Mouse (Mus musculus) heart, postnatal 25 days (tissue): Measurements from ENCODE around the gene Atf1. TPM values are rescaled to one million over a fixed set of nuclear protein-coding genes. Genes with fewer than 3 reads are reported as not detected.
"Not testable (repeated sequence)": the region's sequence is repeated elsewhere in the genome, so short reads cannot be mapped to it uniquely, and the experiment has no call there.

Experiments used
- DNase-seq: peaks from one replicate; pipeline ENCODE4 v3.0.0; 2022; ENCODE audit warnings: low spot score
- intact Hi-C: fragments of 180-260 bp; cut with DNase I; formaldehyde crosslinking; loops from one replicate; pipeline ENCODE4 v1.15.1; 2025
- total RNA-seq, 2 experiments: library from RNA; stranded (reverse); gene quantifications; 2 replicates each; pipeline ENCODE4 v1.2.3; 2021

Atf1 gene
- total RNA-seq, 2 experiments from 2014 or later = 46.0 to 51.8 TPM

DNA sequence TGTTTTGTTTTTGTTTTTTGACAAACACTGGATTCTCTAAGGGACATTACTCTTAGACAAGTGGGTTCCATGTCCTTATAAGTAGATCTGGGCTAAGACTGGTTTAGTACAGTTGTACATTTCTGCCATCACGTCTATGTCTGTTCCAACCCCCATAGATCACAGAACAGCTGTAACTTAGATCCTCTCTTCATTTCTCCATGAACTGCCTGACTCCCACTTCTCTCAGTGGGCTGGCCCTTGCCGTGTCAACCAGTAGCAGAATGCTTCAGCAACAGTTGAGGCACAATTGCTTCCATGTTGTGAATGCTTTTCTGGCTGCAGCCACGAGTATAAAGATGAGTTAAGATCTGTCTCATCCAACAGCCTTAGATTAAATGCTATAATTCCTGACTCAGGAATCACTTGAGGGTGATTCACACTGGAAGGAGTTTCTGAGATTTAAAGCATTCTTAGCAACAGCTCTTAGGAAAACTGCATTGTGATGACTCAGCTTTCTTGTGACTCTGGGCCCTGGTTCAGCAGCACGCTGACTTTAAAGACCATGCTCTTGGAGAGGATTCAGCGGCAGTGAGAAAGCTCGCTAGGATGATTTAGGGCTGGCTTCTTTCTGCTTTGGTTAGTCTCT, 23.6 kb downstream of the Atf1 start:
- no peak for DNase-seq
- intact Hi-C loops = no loop called here

DNA sequence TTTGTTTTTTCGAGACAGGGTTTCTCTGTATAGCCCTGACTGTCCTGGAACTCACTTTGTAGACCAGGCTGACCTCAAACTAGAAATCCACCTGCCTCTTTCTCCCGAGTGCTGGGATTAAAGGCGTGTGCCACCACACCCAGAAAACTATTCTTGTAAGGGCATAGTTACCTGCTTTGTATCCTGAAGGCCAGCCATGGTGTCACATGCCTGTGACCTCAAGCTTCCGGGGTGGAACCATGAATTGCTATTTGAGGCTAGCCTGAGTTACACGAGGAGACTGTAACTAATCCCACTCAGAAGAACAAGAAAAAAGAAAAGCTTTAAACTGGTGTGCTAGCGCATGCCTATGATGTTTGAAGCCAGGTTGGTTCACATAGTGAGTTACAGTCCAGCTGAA, 28.8 kb downstream of the Atf1 start:
- DNase-seq = no peak
- intact Hi-C loops = no loop called here

DNA sequence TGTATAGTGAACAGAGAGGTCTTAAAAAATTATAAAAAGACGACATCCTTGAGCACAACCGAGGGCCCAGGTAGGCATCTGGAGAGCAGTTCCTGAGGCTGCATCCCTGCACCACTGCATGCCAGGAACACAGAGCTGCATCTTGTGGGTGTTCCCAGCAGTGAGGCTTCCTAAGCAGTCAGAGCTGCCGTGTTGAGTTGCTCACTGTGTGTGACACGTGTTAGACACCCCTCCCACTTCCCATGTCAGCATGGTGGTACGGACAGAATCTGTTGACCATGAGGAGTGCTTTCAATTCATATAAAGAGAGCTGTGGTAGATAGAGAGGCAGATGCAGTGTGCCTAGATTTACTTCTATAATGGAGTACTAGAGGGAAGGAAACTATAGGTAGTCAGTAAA, 29.7 kb downstream of the Atf1 start:
- intact Hi-C loops = no loop called here
- no peak for DNase-seq

DNA sequence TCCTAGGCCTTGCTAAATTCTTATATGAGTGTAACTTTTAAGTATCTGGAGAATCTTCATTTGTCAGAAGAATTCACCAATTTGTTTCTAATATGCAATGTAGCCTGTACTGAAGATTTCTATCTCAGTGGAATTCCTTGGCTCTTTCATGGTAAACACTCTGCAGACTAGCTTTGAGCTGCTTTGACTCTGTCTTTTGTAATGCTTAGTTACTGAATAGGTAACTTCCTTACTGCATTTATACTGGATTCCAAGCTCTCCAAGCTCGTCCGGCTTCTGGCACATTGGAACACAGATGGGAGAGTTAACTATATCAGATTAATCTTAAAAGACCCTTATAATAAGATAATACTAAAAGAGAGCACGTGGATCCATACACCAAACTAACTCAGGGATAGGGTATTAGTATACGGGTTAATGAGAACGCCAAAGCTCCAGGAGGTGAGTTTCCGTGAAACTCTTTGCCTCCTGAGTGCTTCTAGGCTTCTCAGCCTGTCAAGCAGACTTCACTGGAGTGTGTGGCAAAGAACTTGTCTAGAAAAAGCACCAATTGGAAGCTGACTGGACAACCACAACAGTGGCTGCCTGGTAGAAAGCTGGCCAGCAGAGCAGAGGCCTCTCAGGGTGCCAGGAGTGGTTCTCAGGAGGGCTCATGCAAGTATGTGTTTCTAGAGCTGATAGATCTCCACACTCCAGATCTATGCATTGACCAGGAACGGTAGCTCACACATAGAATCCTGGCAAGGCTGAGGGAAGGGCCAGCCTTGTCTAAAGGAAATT, 31.2 kb downstream of the Atf1 start:
- intact Hi-C loops = no loop called here
- no peak for DNase-seq

DNA sequence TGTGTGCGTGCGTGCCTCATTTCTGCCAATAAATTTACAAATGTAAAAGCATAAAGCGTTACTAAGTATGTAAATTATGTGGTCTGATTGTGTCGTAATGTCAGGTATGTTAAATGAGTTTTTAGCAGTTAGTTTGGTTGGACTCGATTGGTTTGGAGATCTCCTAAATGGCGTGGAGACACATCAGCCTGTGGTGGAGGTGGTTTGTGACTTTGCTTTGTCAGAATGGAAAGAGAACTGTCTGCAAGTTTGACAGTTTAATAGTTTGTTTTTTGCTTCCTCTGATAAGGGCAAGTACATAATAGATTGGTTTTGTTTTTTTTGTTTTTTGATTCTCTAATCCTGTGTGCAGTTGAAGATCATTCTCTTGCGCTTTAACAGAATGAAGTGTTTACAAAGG, 32.7 kb downstream of the Atf1 start:
- DNase-seq = not testable (repeated sequence)
- intact Hi-C loops = loop anchor here (5.0 kb wide), 1 partner anchor 197 kb away; no protein-coding TSS in a partner anchor

DNA sequence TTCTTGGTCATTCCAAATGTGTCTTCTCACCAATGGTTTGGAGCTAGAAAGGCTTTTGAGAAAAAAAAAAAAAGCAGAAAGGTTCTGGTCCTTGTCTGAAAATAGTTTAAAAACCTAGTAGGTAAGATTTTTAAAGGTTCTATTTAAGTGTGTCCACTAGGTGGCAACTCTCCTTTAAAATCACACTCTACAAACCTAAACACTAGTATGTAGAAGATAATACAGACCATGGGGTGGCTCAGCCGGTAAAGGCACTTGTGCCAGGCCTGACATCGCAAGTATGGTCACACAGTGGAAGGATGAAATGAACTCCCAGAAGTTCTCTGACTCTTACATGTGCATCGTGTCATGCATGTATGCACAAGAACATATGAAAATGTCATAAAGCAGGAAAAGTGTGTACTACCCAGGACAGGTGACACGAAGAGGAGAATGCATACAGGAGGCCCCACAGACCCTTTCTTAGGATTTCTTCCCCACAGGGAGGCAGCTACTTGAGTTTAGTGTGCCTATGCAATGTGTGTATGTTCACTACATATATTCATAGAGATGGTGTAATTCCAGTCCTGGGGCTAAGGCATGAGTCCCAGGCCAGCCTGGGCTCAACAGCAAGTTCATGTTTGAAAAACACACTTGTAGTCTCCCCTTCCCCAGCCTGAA, 35.8 kb downstream of the Atf1 start:
- intact Hi-C loops = loop anchor here (2.0 to 5.0 kb wide), 2 partner anchors 111 to 194 kb away; no protein-coding TSS in a partner anchor
- no peak for DNase-seq

DNA sequence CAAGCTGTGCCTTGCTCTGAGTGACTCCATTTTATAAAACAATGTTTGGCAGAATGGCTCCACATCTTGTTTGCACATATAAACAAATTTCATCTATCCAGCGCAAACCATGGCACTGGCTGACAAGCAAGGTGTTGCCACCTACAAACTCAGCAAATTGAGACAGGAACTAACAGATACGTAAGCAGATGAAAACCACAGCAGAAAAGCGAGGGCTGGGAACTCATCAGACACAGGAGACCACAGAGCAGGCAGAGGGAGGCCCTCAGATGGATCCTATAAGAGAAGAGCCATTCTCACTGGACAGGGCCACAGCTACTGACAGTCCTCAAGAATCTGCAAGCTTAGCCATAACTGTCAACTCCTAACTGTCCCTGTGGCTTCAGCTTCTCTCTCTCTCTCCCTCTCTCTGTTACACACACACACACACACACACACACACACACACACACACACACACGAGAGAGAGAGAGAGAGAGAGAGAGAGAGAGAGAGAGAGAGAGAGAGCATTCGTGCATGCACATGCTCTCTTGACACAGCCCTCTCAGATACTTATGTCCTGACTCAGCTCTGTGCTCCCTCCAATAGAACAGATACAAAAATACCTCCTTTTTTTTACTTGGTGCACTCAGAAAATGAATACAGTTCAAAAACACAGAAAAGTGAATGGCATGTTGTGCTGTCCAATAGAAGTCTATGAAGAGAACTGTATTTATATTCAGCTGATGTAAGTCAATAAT, 38.1 kb downstream of the Atf1 start:
- intact Hi-C loops = loop anchor here (5.0 kb wide), 1 partner anchor 57 kb away; no protein-coding TSS in a partner anchor

DNA sequence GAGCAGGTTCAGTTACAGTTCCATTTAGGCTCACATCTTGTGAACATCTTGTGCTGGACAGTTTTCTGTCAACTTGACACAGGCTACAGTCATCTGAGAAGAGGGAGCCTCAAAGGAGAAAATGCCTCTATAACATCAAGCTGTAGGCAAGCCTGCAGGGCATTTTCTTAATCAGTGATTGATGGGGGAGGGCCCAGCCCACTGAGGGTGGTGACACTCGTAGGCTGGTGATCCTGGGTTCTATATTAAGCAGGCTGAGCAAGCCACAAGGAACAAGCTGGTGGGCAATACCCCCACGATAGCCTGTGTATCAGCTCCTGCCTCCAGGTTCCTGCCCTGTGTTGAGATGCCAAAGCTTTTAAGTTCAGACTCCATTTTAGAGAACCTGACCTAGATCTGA, 41.3 kb downstream of the Atf1 start:
- no peak for DNase-seq
- intact Hi-C loops = loop anchor here (5.0 kb wide), 1 partner anchor 53 kb away; no protein-coding TSS in a partner anchor

More for the DNA sequence above, 38.1 kb downstream of the Atf1 start:
- no peak for DNase-seq

DNA sequence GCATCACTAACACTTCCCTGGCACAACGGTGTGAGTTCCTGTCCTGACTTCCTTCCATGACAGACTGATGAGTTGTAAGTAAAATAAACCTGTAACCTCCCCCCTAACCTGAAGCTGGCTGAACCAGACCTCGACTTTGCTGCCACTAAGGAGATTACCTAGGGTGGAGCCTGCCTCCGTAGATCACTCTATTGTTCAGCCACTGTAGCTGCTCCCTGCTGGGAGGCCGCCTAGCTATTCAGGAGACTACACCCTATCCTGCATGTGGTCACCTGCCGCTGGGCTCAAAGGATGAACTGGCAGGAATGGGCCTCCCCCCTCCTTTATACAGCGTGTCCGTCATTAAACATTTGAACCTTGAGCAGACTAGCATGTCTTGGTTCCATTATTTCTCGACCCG, 42.2 kb downstream of the Atf1 start:
- DNase-seq = no peak
- intact Hi-C loops = loop anchor here (5.0 kb wide), 1 partner anchor 53 kb away; no protein-coding TSS in a partner anchor

DNA sequence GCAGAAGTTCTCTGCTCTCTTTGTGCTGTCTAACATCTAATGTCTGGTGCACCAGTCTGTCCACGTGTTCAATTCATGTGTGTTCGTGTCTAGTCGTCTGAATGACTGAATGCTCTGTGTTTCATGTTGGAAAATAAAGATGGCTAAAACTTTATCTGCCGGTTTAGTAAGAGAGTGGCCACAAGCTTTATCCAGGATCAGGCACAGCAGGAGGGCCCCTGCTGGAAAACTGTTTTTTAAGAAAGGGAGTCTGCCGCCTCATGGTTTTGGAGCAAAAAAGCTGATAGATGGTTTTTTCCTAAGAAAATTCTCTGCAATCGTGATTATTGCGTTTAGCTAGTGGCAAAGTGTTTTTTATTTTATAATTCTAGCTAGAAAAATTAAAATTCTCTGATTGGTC, 43.0 kb downstream of the Atf1 start:
- intact Hi-C loops, DNase-seq: not testable (repeated sequence)

DNA sequence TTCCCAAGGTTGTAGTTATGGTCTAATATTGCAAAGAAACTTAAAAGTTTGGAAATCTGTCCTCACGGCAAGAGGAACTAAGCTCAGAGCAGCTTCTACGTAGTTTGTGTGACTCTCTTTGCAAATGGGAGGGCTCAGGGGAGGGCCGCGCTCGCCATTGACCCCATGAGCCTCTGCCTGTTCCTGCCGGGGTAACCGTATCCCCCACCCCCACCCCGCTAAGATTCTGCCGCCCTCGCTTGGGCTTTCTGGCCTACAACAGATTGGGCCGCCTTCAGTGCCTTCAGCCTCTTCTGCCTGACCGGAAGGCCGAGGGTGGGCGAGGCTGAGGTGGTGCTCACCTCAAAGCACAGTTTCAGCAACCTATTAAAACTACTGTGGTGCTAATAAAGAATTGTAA, 43.8 kb downstream of the Atf1 start:
- intact Hi-C loops = no loop called here
- no peak for DNase-seq

DNA sequence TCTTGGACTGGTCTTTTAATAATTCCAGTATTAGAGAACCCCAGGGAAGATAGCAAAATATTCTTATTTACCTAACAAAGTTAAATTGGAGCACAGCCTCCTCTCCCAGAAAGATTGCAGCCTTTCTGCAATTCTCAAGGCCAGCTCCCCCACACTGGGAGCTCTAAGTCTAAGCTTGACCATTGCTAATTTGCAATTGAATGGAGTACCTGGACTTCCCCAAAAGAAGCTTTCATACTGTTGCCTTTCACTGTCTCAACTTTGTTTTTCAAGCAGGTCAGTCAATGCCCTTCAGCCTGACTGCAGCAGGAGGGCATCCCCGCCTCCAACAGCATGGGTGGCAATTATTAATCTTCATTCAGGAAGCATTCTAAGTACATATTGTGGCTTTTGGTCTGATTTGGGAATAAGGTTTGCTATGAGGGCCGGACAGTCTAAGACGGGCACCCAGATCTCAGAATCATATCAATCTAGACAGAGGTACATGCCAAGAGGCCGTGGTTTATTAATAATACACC, 46.2 kb downstream of the Atf1 start:
- DNase-seq, intact Hi-C loops: not testable (repeated sequence)

DNA sequence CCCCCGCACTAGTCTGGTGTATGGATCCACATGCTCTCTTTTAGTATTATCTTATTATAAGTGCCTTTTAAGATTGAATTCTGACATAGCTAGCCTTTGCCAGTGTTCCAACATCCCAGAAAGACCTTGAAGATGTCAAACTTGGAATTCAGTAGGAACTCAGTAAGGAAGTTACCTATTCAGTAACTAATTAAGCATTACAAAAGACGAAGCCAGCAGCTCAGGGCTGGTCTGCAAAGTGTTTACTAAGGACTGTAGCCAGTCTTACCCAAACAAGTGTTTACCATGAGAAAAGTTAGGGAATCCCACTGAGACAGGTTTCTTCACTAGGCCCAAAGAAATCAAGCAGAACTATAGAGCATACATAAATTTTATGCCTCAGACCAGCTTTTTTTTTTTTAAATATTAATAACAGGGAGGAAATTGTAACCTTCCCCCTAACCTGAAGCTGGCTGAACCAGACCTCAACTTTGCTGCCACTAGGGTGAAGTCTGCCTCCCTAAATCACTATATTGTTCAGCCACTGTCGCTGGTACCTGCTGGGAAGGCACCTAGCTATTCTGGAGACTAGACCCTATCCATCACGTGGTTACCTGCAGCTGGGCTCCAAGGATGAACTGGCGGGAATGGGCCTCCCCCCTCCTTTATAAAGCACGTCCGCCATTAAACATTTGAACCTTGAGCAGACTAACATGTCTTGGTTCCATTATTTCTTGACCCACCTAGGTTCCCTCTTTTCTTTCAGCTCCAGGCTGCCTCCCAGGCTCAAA, 47.4 kb downstream of the Atf1 start:
- no peak for DNase-seq
- intact Hi-C loops = no loop called here

DNA sequence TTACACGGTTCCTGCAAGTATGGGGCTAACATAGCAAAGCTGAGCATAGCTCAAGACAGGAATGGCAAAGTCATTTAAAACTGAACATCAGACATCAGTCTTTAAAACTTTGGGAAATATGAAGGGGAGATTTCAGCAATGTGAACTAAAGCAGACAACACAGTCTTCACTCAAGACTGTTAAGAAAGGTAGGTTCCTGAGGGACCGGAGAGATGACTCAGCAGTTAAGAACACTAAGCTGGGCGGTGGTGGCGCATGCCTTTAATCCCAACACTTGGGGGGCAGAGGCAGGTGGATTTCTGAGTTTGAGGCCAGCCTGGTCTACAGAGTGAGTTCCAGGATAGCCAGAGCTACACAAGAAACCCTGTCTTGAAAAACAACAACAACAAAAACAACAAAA, 48.8 kb downstream of the Atf1 start:
- DNase-seq = no peak
- intact Hi-C loops = no loop called here

DNA sequence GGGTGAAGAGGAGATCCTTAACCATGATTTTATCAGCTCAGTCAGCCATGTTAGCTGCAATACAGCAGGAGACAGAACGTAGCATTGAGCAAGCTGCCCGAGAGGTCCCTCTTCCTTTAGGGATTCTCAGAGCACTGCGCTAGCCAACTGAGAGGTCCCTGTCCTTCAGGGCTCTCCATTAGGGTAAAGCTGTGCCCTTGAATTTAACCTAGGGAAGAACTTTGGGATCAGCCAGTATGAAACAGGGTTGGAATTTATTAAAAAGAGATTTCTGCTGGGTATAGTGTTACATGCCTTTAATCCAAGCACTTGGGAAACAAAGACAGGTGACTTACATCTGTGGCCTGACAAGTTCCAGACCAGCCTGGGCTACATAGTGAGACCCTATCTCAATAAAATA, 50.0 kb downstream of the Atf1 start:
- intact Hi-C loops = no loop called here
- no peak for DNase-seq

DNA sequence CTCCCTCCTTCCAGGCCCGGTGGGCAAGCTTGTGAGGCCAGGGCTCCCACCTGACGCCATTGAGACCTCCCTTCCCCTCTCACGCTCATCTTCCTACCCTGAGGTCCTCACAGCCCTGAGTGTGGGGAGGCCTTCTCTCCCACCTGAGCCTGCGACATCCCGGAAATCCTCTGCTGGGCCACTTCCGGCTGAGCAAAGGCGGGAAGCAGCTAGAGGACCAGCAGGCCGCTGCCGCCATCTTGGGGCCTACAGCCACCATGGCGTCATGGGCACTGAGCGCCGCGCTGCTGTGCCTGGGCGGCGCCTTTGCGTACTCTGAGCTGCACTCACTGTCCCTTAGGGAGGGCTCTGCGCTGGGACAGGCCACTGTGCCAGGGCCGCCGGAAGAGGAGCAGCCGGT, 53.0 kb downstream of the Atf1 start, which contains the start of gene Tmprss12:
Gene Tmprss12, plus strand, starts transcription at position 212 of the 400 bp plus-strand sequence.
- no peak for DNase-seq
- intact Hi-C loops = no loop called here

DNA sequence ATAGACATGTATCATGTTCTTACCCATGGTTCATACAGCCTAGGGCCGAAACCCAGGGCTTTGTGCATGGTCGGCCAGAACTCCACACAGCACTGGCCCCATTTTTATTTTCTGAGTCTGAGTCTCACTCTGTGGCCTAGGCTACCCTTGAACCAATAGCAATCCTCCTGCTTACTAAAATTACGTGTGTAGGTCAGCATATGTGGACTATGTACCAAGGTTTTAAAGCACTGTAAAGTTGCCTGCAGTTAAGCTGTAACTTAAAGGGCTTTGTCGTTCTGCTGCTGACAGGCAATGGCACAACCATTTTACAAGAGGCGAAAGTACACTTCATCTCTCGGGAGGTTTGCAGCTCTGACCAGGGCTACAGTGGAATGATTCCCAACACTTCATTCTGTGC, 61.4 kb downstream of the Atf1 start:
- intact Hi-C loops = no loop called here
- DNase-seq = no peak

DNA sequence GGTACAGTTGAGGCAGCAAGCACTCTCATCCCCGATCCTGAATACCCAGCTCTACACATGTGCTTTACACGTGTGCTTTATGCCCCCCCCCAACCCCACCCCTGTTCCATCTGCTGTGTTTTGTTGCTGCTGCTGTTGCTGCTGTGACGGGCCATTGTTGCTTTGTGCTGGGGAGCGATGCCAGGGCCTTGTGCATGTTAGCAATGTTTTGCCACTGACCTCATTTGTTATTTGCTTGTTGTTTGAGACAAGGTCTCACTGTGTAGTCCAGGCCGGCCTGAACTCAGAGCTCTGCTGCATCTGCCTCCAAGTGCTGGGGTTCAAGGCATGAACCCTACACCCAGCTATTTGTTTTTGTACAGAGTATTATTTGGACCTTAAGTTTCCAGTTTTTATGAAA, 63.2 kb downstream of the Atf1 start:
- no peak for DNase-seq
- intact Hi-C loops = no loop called here

DNA sequence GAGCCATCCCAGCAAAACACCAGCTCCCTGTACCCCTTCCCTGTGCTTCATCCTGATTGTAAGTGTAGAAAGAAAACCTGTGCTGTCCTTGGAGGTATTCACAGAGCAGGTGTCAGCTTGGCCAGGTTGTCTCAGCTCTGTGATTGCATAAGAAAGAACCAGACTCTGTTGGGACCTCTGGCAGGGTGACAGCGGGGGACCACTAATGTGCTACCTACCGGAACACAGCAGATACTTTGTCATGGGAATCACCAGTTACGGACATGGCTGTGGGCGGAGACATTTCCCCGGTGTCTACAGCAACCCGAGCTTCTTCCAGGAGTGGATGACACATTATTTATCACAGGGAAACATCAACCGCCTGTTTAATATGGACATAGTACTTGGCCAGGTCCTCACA, 64.7 kb downstream of the Atf1 start:
- no peak for DNase-seq
- intact Hi-C loops = no loop called here
